Mouse (Mus musculus) liver, adult 2 months (tissue): ENCODE data around the gene Prkrip1. TPM values are rescaled to one million over a fixed set of nuclear protein-coding genes. Genes with fewer than 3 reads are reported as not detected.

ENCODE experiments used
- DNase-seq: peaks from one replicate; pipeline ENCODE4 v3.0.0-alpha.2; 2011; ENCODE audit warnings: low read depth, low spot score; ENCODE audit errors: extremely low read depth
- H3K27ac ChIP-seq: fragments of 200-500 bp; replicated peaks from 2 replicates; pipeline ENCODE4 v1.5.1; 2012; ENCODE audit warnings: low read depth, mild to moderate bottlenecking, control low read depth, inconsistent platforms, low read length; ENCODE audit not compliant: insufficient read depth
- H3K27me3 ChIP-seq: fragments of 200-500 bp; 2 replicates; pipeline ENCODE4 v1.6.1; 2012; ENCODE audit warnings: mild to moderate bottlenecking, moderate library complexity, low read length, inconsistent platforms; ENCODE audit not compliant: control insufficient read depth, insufficient read depth
- H3K36me3 ChIP-seq: fragments of 200-500 bp; 2 replicates; pipeline ENCODE4 v1.6.1; 2012; ENCODE audit warnings: low read length, inconsistent platforms; ENCODE audit not compliant: control insufficient read depth, insufficient read depth
- H3K4me1 ChIP-seq: fragments of 200-500 bp; 2 replicates; pipeline ENCODE4 v1.6.1; 2011; ENCODE audit warnings: low read length; ENCODE audit not compliant: control insufficient read depth, insufficient read depth
- H3K4me3 ChIP-seq: fragments of 200-500 bp; 2 replicates; pipeline ENCODE4 v1.5.1; 2011; ENCODE audit warnings: low read depth, mild to moderate bottlenecking, control low read depth, low read length, moderate library complexity; ENCODE audit not compliant: insufficient read depth
- H3K79me2 ChIP-seq: fragments of 200-500 bp; 2 replicates; pipeline ENCODE4 v1.6.1; 2012; ENCODE audit warnings: inconsistent platforms, mild to moderate bottlenecking, low read length, moderate library complexity; ENCODE audit not compliant: control insufficient read depth, insufficient read depth
- H3K9ac ChIP-seq: fragments of 200-500 bp; 2 replicates; pipeline ENCODE4 v1.6.1; 2012; ENCODE audit warnings: low read depth, mild to moderate bottlenecking, control low read depth, inconsistent platforms, low read length
- CTCF ChIP-seq: fragments of 200-500 bp; IDR thresholded peaks from 2 replicates; pipeline ENCODE4 v1.5.1; 2011; ENCODE audit warnings: low read depth, low read length, control low read depth
- POLR2A ChIP-seq: fragments of 200-500 bp; IDR thresholded peaks from 2 replicates; pipeline ENCODE4 v1.6.1; 2011; ENCODE audit warnings: low read length, control low read depth; ENCODE audit not compliant: insufficient read depth; ENCODE audit errors: extremely low read depth
- WGBS: fragments of 180-500 bp; shearing (Covaris S2); methylation state at CpG from one replicate; pipeline ENCODE4 v1.1.7; 2018; 5-methylcytosine and 5-hydroxymethylcytosine counted together
- polyA plus RNA-seq: library from polyadenylated mRNA; depleted of rRNA; stranded (reverse); fragments of >200 nt; gene quantifications from 2 replicates; pipeline ENCODE4 v1.2.3, GENCODE M21; 2012; rRNA removed
- total RNA-seq: library from RNA; depleted of rRNA; stranded (reverse); fragments of >200 nt; gene quantifications from 2 replicates; pipeline ENCODE4 v1.2.3, GENCODE M21; 2014; rRNA removed

Prkrip1 gene
- total and polyA plus RNA-seq, 2 experiments: 2.1 to 4.8 TPM

DNA sequence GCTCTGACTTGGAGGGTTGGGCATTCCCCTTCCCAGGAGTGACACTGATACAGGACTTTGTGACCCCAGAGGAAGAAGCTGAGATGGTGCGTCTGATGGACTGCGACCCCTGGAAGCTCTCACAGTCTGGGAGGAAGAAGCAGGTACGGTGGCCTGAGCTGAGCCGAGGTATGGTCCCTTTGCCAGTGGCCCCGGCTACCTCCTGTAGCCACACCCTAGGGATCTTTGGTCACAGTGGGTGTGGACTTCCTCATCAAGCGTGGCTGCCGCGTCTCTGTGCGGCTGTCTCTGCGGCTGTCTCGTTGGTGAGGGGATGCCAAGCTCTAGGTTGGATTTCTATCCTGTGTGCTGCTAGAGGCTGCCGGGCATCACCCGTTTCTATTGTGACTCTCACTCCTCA, 59.4 kb downstream of the Prkrip1 start:
- no peak overlapping the region for H3K4me3 ChIP-seq
- H3K79me2 ChIP-seq: no peaks in the 10 kb centered on the region
- no peak overlapping the region for H3K27ac ChIP-seq
- peaks cover 6% of the 10 kb centered on the region; the same call in 1 of the 2 replicates for H3K4me1 ChIP-seq
- 91% methylated on average over 13 of the region's 13 CpGs for WGBS
- H3K9ac ChIP-seq: no peak overlapping the region
- H3K36me3 ChIP-seq: peaks cover 5% of the 10 kb centered on the region; the same call in 1 of the 2 replicates
- H3K27me3 ChIP-seq: no peaks in the 10 kb centered on the region
- no peak for TF ChIP-seq CTCF
- no peak for TF ChIP-seq POLR2A
- no peak for DNase-seq

DNA sequence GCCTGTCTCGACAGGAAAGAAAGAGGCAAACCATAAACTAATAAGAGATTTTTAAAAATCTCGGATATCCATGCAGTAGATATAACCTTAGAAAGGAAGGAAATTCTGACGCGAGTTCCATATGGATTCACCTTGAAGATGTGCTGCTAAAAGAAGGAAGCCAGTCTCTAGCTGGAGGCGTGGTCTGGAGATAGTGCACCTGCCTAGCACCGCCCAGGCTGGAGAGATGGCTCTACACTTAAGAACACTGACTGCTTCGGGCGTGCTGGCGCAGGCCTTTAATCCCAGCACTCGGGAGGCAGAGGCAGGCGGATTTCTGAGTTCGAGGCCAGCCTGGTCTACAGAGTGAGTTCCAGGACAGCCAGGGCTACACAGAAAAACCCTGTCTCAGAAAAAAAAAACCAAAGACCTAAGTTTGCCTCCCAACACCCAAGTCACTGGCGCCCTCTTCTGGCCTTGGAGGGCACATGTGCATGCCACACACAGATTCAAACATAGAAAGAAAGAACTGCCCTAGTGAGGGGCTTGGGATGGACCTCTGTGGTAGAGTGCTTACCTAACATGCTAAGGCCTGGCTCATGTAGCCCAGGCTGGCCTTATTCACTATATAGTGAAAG, 61.0 kb downstream of the Prkrip1 start:
- DNase-seq: peak; percentile 24
- peaks cover 6% of the 10 kb centered on the region; the same call in 1 of the 2 replicates for H3K4me1 ChIP-seq
- peak; percentile 79 for TF ChIP-seq CTCF
- no peak for TF ChIP-seq POLR2A
- WGBS: 78% methylated on average over 13 of the region's 13 CpGs
- H3K36me3 ChIP-seq: peaks cover 5% of the 10 kb centered on the region; the same call in 1 of the 2 replicates
- H3K4me3 ChIP-seq: no peak overlapping the region
- no peak overlapping the region for H3K9ac ChIP-seq
- no peak overlapping the region for H3K27ac ChIP-seq
- H3K27me3 ChIP-seq: no peaks in the 10 kb centered on the region
- no peaks in the 10 kb centered on the region for H3K79me2 ChIP-seq

DNA sequence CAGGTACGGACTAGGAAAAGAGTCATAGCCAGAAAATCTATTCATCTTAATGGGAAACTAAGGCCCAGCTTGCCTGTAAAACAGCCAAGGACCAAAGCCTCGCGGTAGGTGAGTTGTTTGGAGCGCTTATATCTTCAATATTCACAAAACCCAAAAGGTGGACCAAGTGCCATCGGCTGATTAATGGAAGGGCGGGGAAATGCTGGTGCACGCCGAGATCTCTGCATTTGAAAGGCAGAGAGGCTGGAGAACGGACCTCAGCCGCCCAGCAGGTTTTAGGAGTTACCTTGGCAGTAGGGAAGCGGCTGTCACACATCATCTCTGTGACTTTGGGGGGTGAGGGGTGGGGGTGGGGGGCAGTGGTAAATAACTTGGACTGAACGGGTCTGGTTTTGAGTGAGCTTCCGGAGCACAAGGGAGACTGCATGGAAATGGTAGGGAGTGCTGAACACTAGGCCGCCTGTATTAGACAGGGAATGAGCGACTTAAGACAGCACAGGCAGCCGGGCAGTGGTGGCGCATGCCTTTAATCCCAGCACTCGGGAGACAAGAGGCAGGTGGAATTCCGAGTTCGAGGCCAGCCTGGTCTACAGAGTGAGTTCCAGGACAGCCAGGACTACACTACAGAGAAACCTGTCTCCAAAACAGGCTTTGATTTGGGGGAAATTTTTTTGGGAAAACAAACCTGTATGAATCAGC, 62.3 kb downstream of the Prkrip1 start:
- TF ChIP-seq POLR2A: no peak
- no peak for TF ChIP-seq CTCF
- no peaks in the 10 kb centered on the region for H3K27me3 ChIP-seq
- H3K27ac ChIP-seq: peak overlapping the region; percentile 61
- H3K36me3 ChIP-seq: peaks cover 5% of the 10 kb centered on the region; the same call in 1 of the 2 replicates
- no peak for DNase-seq
- no peaks in the 10 kb centered on the region for H3K79me2 ChIP-seq
- H3K4me3 ChIP-seq: peak overlapping the region; percentile 72
- H3K9ac ChIP-seq: peak overlapping the region; percentile 70
- H3K4me1 ChIP-seq: peaks cover 6% of the 10 kb centered on the region; the same call in 1 of the 2 replicates
- WGBS: 4% methylated on average over 20 of the region's 20 CpGs

DNA sequence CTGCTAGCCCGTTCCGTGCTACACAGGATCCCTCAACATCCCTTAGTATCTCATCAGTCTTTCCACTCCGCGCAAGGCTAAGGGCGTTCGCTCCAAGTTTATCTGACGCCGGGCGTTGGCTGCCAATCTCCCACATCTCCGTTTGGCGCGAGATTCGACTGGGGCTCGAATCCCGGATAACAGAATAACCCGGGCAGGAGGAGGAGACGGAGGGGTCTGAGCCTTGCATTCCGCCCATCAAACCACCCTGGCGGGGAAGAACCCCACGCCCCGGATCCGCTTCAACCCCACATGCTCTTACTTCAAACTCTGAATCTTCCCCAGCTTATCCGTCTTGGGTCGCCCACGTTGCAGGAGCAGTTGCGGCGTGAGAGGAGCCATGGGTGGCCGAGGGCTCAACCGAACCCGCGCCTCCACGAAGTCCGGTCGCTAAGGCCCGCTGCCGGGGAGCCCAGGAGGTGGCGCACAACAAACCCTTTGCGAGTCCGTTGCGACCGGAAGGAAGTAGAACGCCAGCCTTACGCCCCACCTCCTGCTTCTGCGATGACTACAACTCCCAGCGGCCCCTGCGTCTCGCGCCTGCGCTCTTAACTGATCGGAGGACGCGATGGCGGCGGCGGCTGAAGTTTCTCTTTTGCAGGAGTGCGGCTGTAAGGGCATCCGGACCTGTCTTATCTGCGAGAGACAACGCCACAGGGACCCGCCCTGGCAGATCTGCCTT, 63.0 kb downstream of the Prkrip1 start, which contains the start of the genes Lrwd1 and Alkbh4:
Gene Lrwd1 (minus strand): TSS at position 504 of the 721 bp plus-strand sequence.
Gene Alkbh4 (plus strand): TSS at position 576 of the 721 bp plus-strand sequence.
- Histone ChIP-seq H3K36me3 (peaks cover 5% of the 10 kb centered on the region; the same call in 1 of the 2 replicates), H3K79me2 (no peaks in the 10 kb centered on the region), H3K4me1 (peaks cover 6% of the 10 kb centered on the region; the same call in 1 of the 2 replicates), H3K4me3 (peak within 1 kb of the TSS; percentile 72), H3K27me3 (no peaks in the 10 kb centered on the region), H3K9ac (peak within 1 kb of the TSS; percentile 74), H3K27ac (peak within 1 kb of the TSS; percentile 61)
- WGBS: under 1% methylated on average over 60 of the region's 60 CpGs
- peak; percentile 89 for DNase-seq
- TF ChIP-seq POLR2A: peak; percentile 58; the same call in 1 of the 2 replicates
- peak; percentile 76 for TF ChIP-seq CTCF

Other genes starting within 250 kb of the Prkrip1 start
- 4.0 and 4.8 TPM in 2 replicates for gene Ssc4d, start 224.4 kb downstream of the Prkrip1 start, total RNA-seq
- 5.8 and 6.5 TPM in 2 replicates for gene Ssc4d, start 224.4 kb downstream of the Prkrip1 start, polyA plus RNA-seq
- gene Zp3, start 218.9 kb downstream of the Prkrip1 start, total RNA-seq: not detected in 2 replicates
- not detected in 2 replicates for gene Zp3, start 218.9 kb downstream of the Prkrip1 start, polyA plus RNA-seq
- 1.0 and 1.9 TPM in 2 replicates for gene Dtx2, start 204.2 kb downstream of the Prkrip1 start, total RNA-seq
- 4.3 and 7.1 TPM in 2 replicates for gene Dtx2, start 204.2 kb downstream of the Prkrip1 start, polyA plus RNA-seq
- gene Upk3b, start 160.5 kb downstream of the Prkrip1 start, total RNA-seq: 0.34 and 0.55 TPM in 2 replicates
- 1.3 and 2.1 TPM in 2 replicates for gene Upk3b, start 160.5 kb downstream of the Prkrip1 start, polyA plus RNA-seq
- gene Upk3bl, start 144.5 kb downstream of the Prkrip1 start, total RNA-seq: not detected in 2 replicates
- not detected in 2 replicates for gene Upk3bl, start 144.5 kb downstream of the Prkrip1 start, polyA plus RNA-seq
- 1.0 and 2.1 TPM in 2 replicates for gene Rasa4, start 115.0 kb downstream of the Prkrip1 start, total RNA-seq
- gene Rasa4, start 115.0 kb downstream of the Prkrip1 start, polyA plus RNA-seq: 0.70 and 2.0 TPM in 2 replicates
- gene Polr2j, start 82.3 kb downstream of the Prkrip1 start, total RNA-seq: 46.1 and 52.4 TPM in 2 replicates
- 34.3 and 36.1 TPM in 2 replicates for gene Polr2j, start 82.3 kb downstream of the Prkrip1 start, polyA plus RNA-seq
- gene Lrwd1, start 62.9 kb downstream of the Prkrip1 start, total RNA-seq: 5.3 and 6.7 TPM in 2 replicates
- gene Lrwd1, start 62.9 kb downstream of the Prkrip1 start, polyA plus RNA-seq: 9.9 and 14.9 TPM in 2 replicates
- 3.0 and 3.8 TPM in 2 replicates for gene Alkbh4, start 62.8 kb downstream of the Prkrip1 start, total RNA-seq
- 6.5 and 9.3 TPM in 2 replicates for gene Alkbh4, start 62.8 kb downstream of the Prkrip1 start, polyA plus RNA-seq
- 1.1 and 1.5 TPM in 2 replicates for gene Orai2, start 28.2 kb downstream of the Prkrip1 start, total RNA-seq
- gene Orai2, start 28.2 kb downstream of the Prkrip1 start, polyA plus RNA-seq: 0.77 and 1.4 TPM in 2 replicates
- gene Sh2b2, start 47.6 kb upstream of the Prkrip1 start, total RNA-seq: 0.65 and 1.4 TPM in 2 replicates
- 3.3 and 6.1 TPM in 2 replicates for gene Sh2b2, start 47.6 kb upstream of the Prkrip1 start, polyA plus RNA-seq